10 mouse cellular contexts compared by ENCODE assay signal in the genomic region with DNA sequence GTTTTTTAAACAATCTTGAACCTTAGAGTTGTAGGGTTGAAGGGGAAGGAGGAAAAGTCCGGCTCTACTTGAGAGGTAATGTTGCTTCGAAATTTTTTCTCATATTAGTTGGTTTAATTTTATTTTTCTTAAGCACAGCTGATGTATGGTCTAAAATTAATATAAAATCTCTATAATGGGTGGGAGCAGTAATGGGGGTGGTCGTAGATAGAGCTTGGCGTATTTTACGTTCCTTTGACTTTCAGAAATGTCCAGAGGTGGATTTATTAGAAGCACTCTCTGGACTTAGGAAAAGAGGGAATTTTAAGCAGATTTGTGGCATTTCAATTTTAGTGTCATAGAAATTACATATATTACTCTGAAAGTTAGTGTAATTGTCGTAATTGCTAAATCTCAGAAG. TPM values are rescaled to one million over a fixed set of nuclear protein-coding genes. Genes with fewer than 3 reads are reported as not detected.
DNase-seq lines count a peak whose midpoint lies in the region; ATAC-seq and TF ChIP-seq lines count a peak whose summit lies in the region.
"Had no signal": no experiment of that assay in that cellular context is flagged by ENCODE, and none has a peak within 500 bp of the region (broad histone marks: within the 10 kb centered on the region; RNA-seq: fewer than 3 reads in every experiment).

No protein-coding gene starts in this region.

- H3K36me3 ChIP-seq in lung, embryonic 15.5 days = no peaks in the 10 kb centered on the region
- H3K36me3 ChIP-seq in forebrain, embryonic 16.5 days (ENCODE audit: control insufficient read depth, insufficient read depth) = no peaks in the 10 kb centered on the region
- no peaks in the 10 kb centered on the region for H3K36me3 ChIP-seq in liver, embryonic 14.5 days (replicated peaks; ENCODE audit: control insufficient read depth, insufficient read depth, low read depth)
- no peaks in the 10 kb centered on the region for H3K36me3 ChIP-seq in stomach, postnatal 0 days (ENCODE audit: control insufficient read depth, insufficient read depth, low read length)

- H3K4me2 ChIP-seq in lung, embryonic 15.5 days = peak overlapping the region; percentile 55
- H3K4me2 ChIP-seq in forebrain, embryonic 16.5 days (ENCODE audit: low read length) = peak overlapping the region; percentile 56
- H3K4me2 ChIP-seq in liver, embryonic 14.5 days (ENCODE audit: low read depth) = peak overlapping the region; percentile 63
- H3K4me2 ChIP-seq in stomach, postnatal 0 days (replicated peaks; ENCODE audit: low read depth) = peak overlapping the region; percentile 38; the same call in 1 of the 2 replicates

- H3K27me3 ChIP-seq in lung, embryonic 15.5 days = no peaks in the 10 kb centered on the region
- no peaks in the 10 kb centered on the region for H3K27me3 ChIP-seq in forebrain, embryonic 16.5 days (replicated peaks; ENCODE audit: control insufficient read depth, insufficient read depth, low read length)
- no peaks in the 10 kb centered on the region for H3K27me3 ChIP-seq in liver, embryonic 14.5 days (ENCODE audit: control insufficient read depth, insufficient read depth, low read length)
- no peaks in the 10 kb centered on the region for H3K27me3 ChIP-seq in stomach, postnatal 0 days (ENCODE audit: control insufficient read depth, insufficient read depth, low read length)

- ATAC-seq in lung, embryonic 15.5 days (ENCODE audit: borderline replicate concordance, extremely low read depth, low FRiP score, low TSS enrichment) = no peak
- no peak for ATAC-seq in forebrain, embryonic 16.5 days
- ATAC-seq in liver, embryonic 14.5 days (ENCODE audit: insufficient read depth) = no peak
- no peak for ATAC-seq in stomach, postnatal 0 days (ENCODE audit: low FRiP score, low TSS enrichment)

- intact Hi-C loops in left cerebral cortex, postnatal 25 days (cut with DNase I) = loop anchor here (2.0 kb wide), 1 partner anchor 720 kb away; no protein-coding TSS in a partner anchor

- no peaks in the 10 kb centered on the region for H3K4me1 ChIP-seq in lung, embryonic 15.5 days
- H3K4me1 ChIP-seq in forebrain, embryonic 16.5 days (replicated peaks; ENCODE audit: control insufficient read depth, insufficient read depth, low read length) = no peaks in the 10 kb centered on the region
- no peaks in the 10 kb centered on the region; a peak in 1 of 4 replicates for H3K4me1 ChIP-seq in liver, embryonic 14.5 days (replicated peaks; ENCODE audit: control insufficient read depth in 2 of 2, insufficient read depth in 2 of 2, low read length in 1 of 2)
- no peaks in the 10 kb centered on the region for H3K4me1 ChIP-seq in stomach, postnatal 0 days (replicated peaks; ENCODE audit: control insufficient read depth, insufficient read depth)

- no peaks in the 10 kb centered on the region for H3K9me3 ChIP-seq in lung, embryonic 15.5 days
- H3K9me3 ChIP-seq in forebrain, embryonic 16.5 days (ENCODE audit: control insufficient read depth, low read length) = no peaks in the 10 kb centered on the region
- no peaks in the 10 kb centered on the region for H3K9me3 ChIP-seq in liver, embryonic 14.5 days (ENCODE audit: control insufficient read depth, low read length)
- no peaks in the 10 kb centered on the region for H3K9me3 ChIP-seq in stomach, postnatal 0 days (ENCODE audit: control insufficient read depth, low read length)

- peak overlapping the region; percentile 64; the same call in 1 of the 2 replicates for H3K4me3 ChIP-seq in lung, embryonic 15.5 days
- H3K4me3 ChIP-seq in forebrain, embryonic 16.5 days (replicated peaks; ENCODE audit: low read length) = no peak overlapping the region
- no peak overlapping the region for H3K4me3 ChIP-seq in liver, embryonic 14.5 days (ENCODE audit: insufficient read depth in 1 of 2, low read depth in 2 of 2, low read length in 2 of 2)
- no peak overlapping the region for H3K4me3 ChIP-seq in stomach, postnatal 0 days (ENCODE audit: low read depth, low read length)

- no peak for TF ChIP-seq EP300 in liver, embryonic 14.5 days (IDR thresholded peaks at IDR 0.05; ENCODE audit: low read depth)
- no peak for TF ChIP-seq EP300 in stomach, postnatal 0 days (optimal IDR thresholded peaks at IDR 0.05)

- TF ChIP-seq CTCF in liver, embryonic 14.5 days (IDR thresholded peaks at IDR 0.05; ENCODE audit: low read depth) = no peak
- no peak for TF ChIP-seq CTCF in stomach, postnatal 0 days (IDR thresholded peaks at IDR 0.05; ENCODE audit: low read depth)

- DNase-seq in lung, postnatal 25 days (ENCODE audit: low spot score) = no peak
- no peak for DNase-seq in liver, embryonic 14.5 days (ENCODE audit: low read depth in 3 of 3, low spot score in 3 of 3)
- DNase-seq in stomach, postnatal 0 days (ENCODE audit: low spot score) = no peak
- no peak for DNase-seq in left cerebral cortex, postnatal 25 days (ENCODE audit: low spot score in 2 of 2)
- DNase-seq in gastrocnemius, postnatal 10 days = no peak

- 70% methylated on average over 6 of the region's 6 CpGs for WGBS in lung, embryonic 15.5 days
- 87% methylated on average over 6 of the region's 6 CpGs for WGBS in forebrain, embryonic 16.5 days
- WGBS in liver, embryonic 14.5 days (ENCODE audit: insufficient replicate concordance) = 75% methylated on average over 6 of the region's 6 CpGs
- WGBS in stomach, postnatal 0 days = 70% methylated on average over 6 of the region's 6 CpGs

- no peak overlapping the region for H3K9ac ChIP-seq in lung, embryonic 15.5 days
- H3K9ac ChIP-seq in forebrain, embryonic 16.5 days (replicated peaks; ENCODE audit: low read depth, low read length) = no peak overlapping the region
- H3K9ac ChIP-seq in liver, embryonic 14.5 days (replicated peaks) = no peak overlapping the region
- H3K9ac ChIP-seq in stomach, postnatal 0 days (ENCODE audit: low read length) = no peak overlapping the region

- H3K27ac ChIP-seq in lung, embryonic 15.5 days = no peak overlapping the region
- no peak overlapping the region for H3K27ac ChIP-seq in forebrain, embryonic 16.5 days (ENCODE audit: low read length)
- H3K27ac ChIP-seq in liver, embryonic 14.5 days = no peak overlapping the region
- H3K27ac ChIP-seq in stomach, postnatal 0 days (replicated peaks) = no peak overlapping the region
- H3K27ac ChIP-seq: left cerebral cortex, adult 2 months had no signal

RNA-seq across cellular contexts. Expression of gene 2610002M06Rik, which starts 0.6 kb away (rescaled TPM):
- 13.2 and 14.1 TPM in 2 replicates for polyA plus RNA-seq in lung, embryonic 15.5 days (2015; fragmentation: Nextera tagmentation; extraction: Ambion mirVana)
- 18.6 and 19.8 TPM in 2 replicates for polyA plus RNA-seq in forebrain, embryonic 16.5 days (2015; fragmentation: Nextera tagmentation; extraction: Ambion mirVana)
- polyA plus RNA-seq in liver, embryonic 14.5 days (2012; rRNA removed) = 2.6 and 4.1 TPM in 2 replicates
- 9.1 and 10.9 TPM in 2 replicates for polyA plus RNA-seq in liver, embryonic 14.5 days (2014; fragmentation: Nextera tagmentation; extraction: Ambion mirVana)
- 8.2 TPM in 2 replicates for polyA plus RNA-seq in stomach, postnatal 0 days (2015; fragmentation: Nextera tagmentation; extraction: Ambion mirVana)
- total RNA-seq in left cerebral cortex, postnatal 25 days (2021) = 10 to 100 TPM; 34.6 to 37.2 TPM
- total RNA-seq in gastrocnemius, postnatal 10 days (2021) = 1 to 10 TPM; 4.7 to 4.9 TPM

RNA-seq across cellular contexts. Expression of gene Tent5d, which starts 24.3 kb away (rescaled TPM):
- 0.11 TPM in 2 replicates for polyA plus RNA-seq in lung, embryonic 15.5 days (2015; fragmentation: Nextera tagmentation; extraction: Ambion mirVana)
- polyA plus RNA-seq in forebrain, embryonic 16.5 days (2015; fragmentation: Nextera tagmentation; extraction: Ambion mirVana) = not detected in 2 replicates
- not detected in 2 replicates for polyA plus RNA-seq in liver, embryonic 14.5 days (2012; rRNA removed)
- 0.09 TPM in 1 of 2 replicates, not detected in the other for polyA plus RNA-seq in liver, embryonic 14.5 days (2014; fragmentation: Nextera tagmentation; extraction: Ambion mirVana)
- not detected in 2 replicates for polyA plus RNA-seq in stomach, postnatal 0 days (2015; fragmentation: Nextera tagmentation; extraction: Ambion mirVana)
- not detected for total RNA-seq in left cerebral cortex, postnatal 25 days (2021)
- total RNA-seq in gastrocnemius, postnatal 10 days (2021) = not detected
- total RNA-seq: left cerebral cortex, adult 2 months had no signal
- polyA plus RNA-seq: neural tube, embryonic 11.5 days; Patski had no signal
